Mouse (Mus musculus) heart, postnatal 0 days (tissue): ENCODE measurements at regions not wholly inside any gene's neighbourhood (a gene's known extent, or its start where the extent isn't known, plus 50 kb on each side); places are given as distances from the start of the nearest gene placed in this dataset.

ENCODE experiments used
- CTCF ChIP-seq: IDR thresholded peaks from 2 replicates; pipeline ENCODE4 v1.5.1; 2016; ENCODE audit warnings: antibody characterized with exemption, control low read depth, low read depth
- EP300 ChIP-seq: IDR thresholded peaks from 2 replicates; pipeline ENCODE4 v1.6.1; 2016; ENCODE audit warnings: antibody characterized with exemption, low read depth

DNA sequence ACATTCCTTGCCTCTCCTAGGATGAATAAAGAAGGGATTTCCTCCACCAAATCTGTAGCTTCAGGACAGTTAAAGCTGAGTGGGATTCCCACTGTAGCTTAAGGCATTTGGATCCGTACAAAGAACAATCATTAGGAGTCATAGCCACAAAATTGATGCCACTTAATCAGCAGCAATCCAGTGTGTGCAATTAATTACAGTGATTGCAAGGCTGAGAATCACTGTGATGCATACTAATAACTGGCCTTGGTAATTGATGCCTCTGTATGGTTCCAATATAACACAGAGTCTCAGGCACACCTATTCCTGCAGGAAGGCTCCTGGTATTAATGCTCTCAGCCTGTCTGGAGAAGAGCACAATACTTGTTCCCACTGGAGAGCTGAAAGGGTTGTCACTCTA is 157.1 kb upstream of the Syndig1 start:
- TF ChIP-seq EP300 (no peak), CTCF (no peak)
